Mouse (Mus musculus) limb, embryonic 15.5 days (tissue): ENCODE data around the gene Stbd1. TPM values are rescaled to one million over a fixed set of nuclear protein-coding genes. Genes with fewer than 3 reads are reported as not detected.

Experiments
- polyA plus RNA-seq: library from polyadenylated mRNA; unstranded; fragments of >200 nt; fragmentation: Nextera tagmentation; extraction: Ambion mirVana; gene quantifications from 2 replicates; pipeline ENCODE4 v1.2.1, GENCODE M21; 2015

Stbd1 gene
- polyA plus RNA-seq, 1 experiment from 2014 or later = 28.6 TPM

Other genes with a start within 250 kb of the Stbd1 start
- 45.4 and 47.7 TPM in 2 replicates for gene Nup54, start 167.8 kb upstream of the Stbd1 start, polyA plus RNA-seq
- gene Scarb2, start 96.2 kb upstream of the Stbd1 start, polyA plus RNA-seq = 13.6 and 14.3 TPM in 2 replicates
- not detected in 2 replicates for gene Fam47e, start 48.0 kb upstream of the Stbd1 start, polyA plus RNA-seq
- 0.42 and 0.99 TPM in 2 replicates for gene Ccdc158, start 72.2 kb downstream of the Stbd1 start, polyA plus RNA-seq
- gene Shroom3, start 80.4 kb downstream of the Stbd1 start, polyA plus RNA-seq = 3.2 and 3.6 TPM in 2 replicates